Mouse (Mus musculus) hindbrain, embryonic 12.5 days (tissue): ENCODE measurements around the gene Tex12. TPM values are rescaled to one million over a fixed set of nuclear protein-coding genes. Genes with fewer than 3 reads are reported as not detected.

ENCODE experiments used
- ATAC-seq: fragments of 200-750 bp; cut with Nextera tagmentation; 2 replicates; pipeline ENCODE4 v1.8.0; 2017; ENCODE audit warnings: moderate TSS enrichment; ENCODE audit not compliant: low FRiP score
- H3K27ac ChIP-seq: fragments of 300-500 bp; sonication (generic); 2 replicates; pipeline ENCODE4 v1.5.1; 2016; ENCODE audit warnings: mild to moderate bottlenecking
- H3K27me3 ChIP-seq: fragments of 300-500 bp; sonication (generic); 2 replicates; pipeline ENCODE4 v1.6.1; 2016; ENCODE audit warnings: mild to moderate bottlenecking
- H3K36me3 ChIP-seq: fragments of 300-500 bp; sonication (generic); 2 replicates; pipeline ENCODE4 v1.6.1; 2016; ENCODE audit warnings: mild to moderate bottlenecking
- H3K4me1 ChIP-seq: fragments of 300-500 bp; sonication (generic); 2 replicates; pipeline ENCODE4 v1.6.1; 2016
- H3K4me2 ChIP-seq: fragments of 300-500 bp; sonication (generic); replicated peaks from 2 replicates; pipeline ENCODE4 v1.6.1; 2016; ENCODE audit warnings: mild to moderate bottlenecking
- H3K4me3 ChIP-seq: fragments of 300-500 bp; sonication (generic); 2 replicates; pipeline ENCODE4 v1.5.1; 2016; ENCODE audit warnings: mild to moderate bottlenecking
- H3K9ac ChIP-seq: fragments of 300-500 bp; sonication (generic); 2 replicates; pipeline ENCODE4 v1.6.1; 2016; ENCODE audit warnings: mild to moderate bottlenecking, moderate library complexity
- H3K9me3 ChIP-seq: fragments of 300-500 bp; sonication (generic); replicated peaks from 2 replicates; pipeline ENCODE4 v1.6.1; 2016; ENCODE audit warnings: mild to moderate bottlenecking
- WGBS: fragments of 180-500 bp; shearing (Covaris S2); methylation state at CpG from one replicate; pipeline ENCODE4 v1.1.7; 2016; 5-methylcytosine and 5-hydroxymethylcytosine counted together
- polyA plus RNA-seq: library from polyadenylated mRNA; unstranded; fragments of >200 nt; fragmentation: Nextera tagmentation; extraction: Ambion mirVana; gene quantifications from 2 replicates; pipeline ENCODE4 v1.2.1, GENCODE M21; 2016

Gene Tex12
- 0.55 TPM in 1 of 2 replicates, not detected in the other for polyA plus RNA-seq

DNA sequence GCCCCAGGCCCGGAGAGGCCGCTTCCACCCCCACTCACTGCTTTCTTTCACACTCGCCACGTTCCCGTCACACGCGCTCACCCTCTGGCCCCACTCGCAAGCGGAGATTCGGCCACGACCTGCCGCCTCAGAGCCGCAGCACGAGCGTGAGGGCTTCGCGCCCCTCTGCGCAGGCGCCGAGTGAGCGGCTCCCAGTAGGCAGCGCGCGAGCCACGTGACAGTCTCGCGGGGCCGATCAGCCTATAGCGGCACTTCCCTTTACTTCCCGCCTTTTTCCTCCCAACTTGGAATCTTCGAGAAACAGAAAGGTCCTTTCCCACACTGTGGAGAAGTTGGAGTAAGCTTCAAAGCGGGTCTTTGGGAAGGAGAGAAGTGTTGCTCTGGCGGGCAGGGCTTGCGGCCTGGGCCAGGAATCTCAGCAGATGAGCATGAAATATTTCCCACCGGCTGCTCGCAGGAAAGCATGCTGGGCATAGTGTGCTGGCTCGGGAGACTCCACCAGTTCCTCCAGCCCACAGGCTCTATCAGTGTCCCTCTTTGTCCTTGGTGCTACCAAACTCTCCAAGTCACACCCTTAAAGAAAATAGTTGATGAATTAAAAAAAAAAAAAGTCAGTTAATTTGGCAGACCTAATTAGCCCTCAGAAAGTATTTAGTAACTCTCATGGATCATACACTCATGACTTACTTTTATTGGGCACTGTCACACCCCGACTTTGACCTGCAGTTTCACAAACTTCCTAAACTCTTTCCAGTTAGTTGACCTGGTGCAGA, at the start of gene Tex12:
Gene Tex12 (minus strand): TSS at position 181 of the 773 bp plus-strand sequence.
- no peak within 1 kb of the TSS for H3K9ac ChIP-seq
- no peak for ATAC-seq
- no peak within 1 kb of the TSS for H3K4me2 ChIP-seq
- H3K27ac ChIP-seq = no peak within 1 kb of the TSS
- no peaks in the 10 kb centered on the region for H3K4me1 ChIP-seq
- H3K9me3 ChIP-seq = peaks cover 4% of the 10 kb centered on the region; the same call in 1 of the 2 replicates
- no peak within 1 kb of the TSS for H3K4me3 ChIP-seq
- WGBS = 88% methylated on average over 38 of the region's 38 CpGs
- no peaks in the 10 kb centered on the region for H3K27me3 ChIP-seq
- H3K36me3 ChIP-seq = no peaks in the 10 kb centered on the region

DNA sequence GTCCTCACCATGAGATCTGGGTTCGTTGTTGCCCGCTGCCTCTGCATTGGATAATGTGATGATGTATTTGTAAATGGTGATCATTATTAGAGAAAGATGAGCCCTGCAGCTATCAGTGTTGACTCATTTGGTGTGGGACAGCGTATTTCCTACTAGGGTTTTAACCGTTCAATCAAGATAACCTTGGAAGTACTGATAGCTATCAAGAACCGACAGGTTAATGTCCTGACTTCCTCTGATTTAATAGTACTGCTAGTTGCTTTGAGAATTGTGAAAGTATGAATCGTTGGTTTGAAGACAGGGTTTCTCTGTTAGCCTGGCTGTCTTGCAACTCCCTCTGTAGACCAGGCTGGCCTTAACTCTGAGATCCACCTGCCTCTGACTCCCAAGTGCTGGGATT, 43.2 kb upstream of the Tex12 start:
- peak overlapping the region; percentile 89 for H3K27ac ChIP-seq
- ATAC-seq = no peak
- no peaks in the 10 kb centered on the region for H3K27me3 ChIP-seq
- H3K4me1 ChIP-seq = peaks cover 25% of the 10 kb centered on the region
- H3K4me2 ChIP-seq = peak overlapping the region; percentile 91
- H3K4me3 ChIP-seq = peak overlapping the region; percentile 85
- no peaks in the 10 kb centered on the region for H3K9me3 ChIP-seq
- H3K9ac ChIP-seq = peak overlapping the region; percentile 90
- H3K36me3 ChIP-seq = peaks cover 32% of the 10 kb centered on the region
- WGBS = 5% methylated on average over 6 of the region's 6 CpGs

DNA sequence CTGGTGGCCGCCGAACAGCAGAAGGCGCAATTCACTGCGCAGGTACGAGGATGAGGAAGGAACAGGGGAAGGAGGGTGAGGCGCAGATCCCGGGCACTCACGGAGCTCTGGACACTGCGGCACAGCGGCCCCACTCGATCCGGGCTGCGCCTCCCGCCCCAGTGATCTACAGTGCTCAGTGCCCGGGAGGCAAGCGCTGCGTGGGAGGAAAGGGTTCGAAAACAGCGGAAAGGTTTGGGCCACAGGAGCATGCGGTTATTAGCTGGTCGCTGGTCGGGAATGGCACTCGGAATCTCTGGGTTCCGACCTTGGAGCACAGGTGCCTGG, 42.8 kb upstream of the Tex12 start:
- Histone ChIP-seq H3K9me3 (no peaks in the 10 kb centered on the region), H3K9ac (peak overlapping the region; percentile 90), H3K27me3 (no peaks in the 10 kb centered on the region), H3K36me3 (peaks cover 34% of the 10 kb centered on the region), H3K4me1 (peaks cover 25% of the 10 kb centered on the region), H3K4me3 (peak overlapping the region; percentile 85), H3K27ac (peak overlapping the region; percentile 89), H3K4me2 (peak overlapping the region; percentile 91)
- WGBS = under 1% methylated on average over 24 of the region's 24 CpGs
- ATAC-seq = peak; percentile 93

DNA sequence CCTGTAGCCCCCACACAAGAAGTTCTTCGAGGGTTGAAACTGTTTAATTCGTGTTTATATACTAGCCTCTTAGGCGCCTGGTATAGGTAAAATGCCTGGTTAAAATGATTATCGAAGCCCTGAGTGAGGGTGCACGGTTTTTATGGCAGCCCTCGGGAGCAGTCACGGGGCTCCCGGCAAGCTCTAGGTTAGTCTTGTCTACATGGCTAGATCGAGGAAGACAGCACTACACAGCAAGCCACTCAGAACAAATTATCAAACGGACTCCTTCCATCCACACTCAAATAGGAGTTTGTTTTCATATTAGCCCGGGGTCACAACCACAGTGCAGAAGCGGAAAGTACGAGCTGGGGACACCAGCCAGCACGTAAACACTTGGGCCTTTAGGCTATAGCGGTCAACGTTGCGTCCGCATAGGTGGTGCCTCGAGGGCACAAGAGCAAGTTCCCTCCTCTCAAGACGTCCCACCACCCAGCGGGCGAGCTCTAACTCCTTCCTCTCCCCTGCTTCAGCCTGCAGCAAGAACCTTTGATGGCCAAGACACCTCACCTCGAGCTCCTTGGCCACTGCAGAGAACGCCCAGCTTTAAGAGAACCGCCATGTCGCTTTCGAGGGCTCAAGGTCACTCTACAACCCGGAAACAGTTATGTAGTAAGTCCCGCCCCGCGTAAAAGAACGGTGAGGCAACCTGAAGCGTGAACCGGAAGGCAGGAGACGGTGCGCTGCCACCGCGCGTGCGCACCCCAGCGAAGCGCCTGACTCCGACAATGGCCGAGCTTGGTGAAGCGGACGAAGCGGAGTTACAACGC, 42.3 kb upstream of the Tex12 start, which contains the start of the genes Sdhd and Timm8b:
Gene Sdhd (minus strand): TSS at position 624 of the 809 bp plus-strand sequence.
Gene Timm8b (plus strand): TSS at position 722 of the 809 bp plus-strand sequence.
- Histone ChIP-seq H3K4me1 (peaks cover 25% of the 10 kb centered on the region), H3K27me3 (no peaks in the 10 kb centered on the region), H3K9ac (peak within 1 kb of the TSS; percentile 90), H3K4me2 (peak within 1 kb of the TSS; percentile 91), H3K9me3 (no peaks in the 10 kb centered on the region), H3K4me3 (peak within 1 kb of the TSS; percentile 85), H3K36me3 (peaks cover 35% of the 10 kb centered on the region), H3K27ac (peak within 1 kb of the TSS; percentile 89)
- WGBS = 1% methylated on average over 48 of the region's 48 CpGs
- ATAC-seq = peak; percentile 98

DNA sequence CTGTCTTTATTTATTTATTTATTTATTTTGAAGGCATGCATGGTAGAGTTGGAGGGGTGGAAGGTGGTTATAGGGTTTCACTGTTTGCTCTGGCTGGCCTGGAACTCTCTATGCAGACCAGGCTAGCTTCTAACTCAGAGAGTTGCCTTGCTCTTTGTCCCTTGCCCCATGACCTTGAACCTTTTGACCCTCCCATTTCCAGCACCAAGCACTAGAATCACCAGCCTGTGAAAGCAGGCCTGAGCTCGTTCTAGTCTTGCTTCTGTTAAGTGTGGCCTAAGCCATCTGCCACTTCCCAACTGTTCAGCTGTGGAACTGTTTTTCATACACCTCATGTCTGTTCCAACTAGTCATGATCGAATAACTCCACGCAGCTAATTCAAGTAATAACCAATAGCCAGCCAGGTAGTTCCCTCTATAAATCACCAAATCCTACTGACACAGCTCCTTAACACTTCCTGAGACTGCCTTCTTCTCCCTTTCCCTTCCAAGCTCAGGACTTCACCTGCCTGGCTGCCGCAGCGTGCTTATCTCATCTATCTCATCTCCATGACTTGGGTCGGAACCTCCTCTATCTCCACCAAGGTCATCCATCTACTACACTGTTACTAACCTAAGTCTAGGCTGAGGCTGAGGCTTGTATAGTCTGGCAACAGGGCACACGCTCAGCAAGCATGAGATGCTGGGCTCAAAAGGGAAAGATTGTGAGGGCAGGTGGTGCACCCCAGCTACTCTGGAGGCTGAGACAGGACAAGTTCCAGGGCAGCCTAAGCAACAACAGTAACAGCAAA, 41.1 kb upstream of the Tex12 start:
- Histone ChIP-seq H3K9me3 (no peaks in the 10 kb centered on the region), H3K9ac (0 out of 2 replicates have a peak overlapping the region, but pooled peaks have one; percentile 13), H3K27ac (no peak overlapping the region), H3K4me1 (peaks cover 25% of the 10 kb centered on the region), H3K36me3 (peaks cover 40% of the 10 kb centered on the region), H3K4me3 (peak overlapping the region; percentile 85), H3K4me2 (peak overlapping the region; percentile 91), H3K27me3 (no peaks in the 10 kb centered on the region)
- WGBS = 91% methylated on average over 7 of the region's 7 CpGs
- no peak for ATAC-seq

DNA sequence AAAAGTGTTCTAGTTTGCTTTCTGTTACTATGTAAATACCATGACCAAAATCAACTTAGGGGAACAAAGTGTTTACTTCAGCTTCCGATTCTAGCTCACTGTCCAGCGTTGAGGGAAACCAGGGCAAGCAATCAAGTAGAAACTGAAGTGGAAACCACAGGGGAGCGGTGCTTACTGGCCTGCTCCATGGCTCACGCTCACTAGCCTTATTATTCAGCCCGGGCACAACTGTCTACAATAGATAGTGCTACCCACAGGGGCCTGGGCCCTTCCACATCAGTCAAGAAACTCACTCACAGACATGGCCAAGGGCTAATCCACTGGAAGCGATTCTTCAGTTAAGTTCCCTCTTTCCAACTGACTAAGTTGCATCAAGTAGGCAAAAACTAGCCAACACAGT, 40.4 kb upstream of the Tex12 start:
- Histone ChIP-seq H3K27me3 (no peaks in the 10 kb centered on the region), H3K9ac (no peak overlapping the region), H3K4me2 (no peak overlapping the region), H3K4me3 (no peak overlapping the region), H3K4me1 (peaks cover 25% of the 10 kb centered on the region), H3K36me3 (peaks cover 43% of the 10 kb centered on the region), H3K27ac (no peak overlapping the region), H3K9me3 (no peaks in the 10 kb centered on the region)
- WGBS = 92% methylated on average over 6 of the region's 6 CpGs
- ATAC-seq = no peak

DNA sequence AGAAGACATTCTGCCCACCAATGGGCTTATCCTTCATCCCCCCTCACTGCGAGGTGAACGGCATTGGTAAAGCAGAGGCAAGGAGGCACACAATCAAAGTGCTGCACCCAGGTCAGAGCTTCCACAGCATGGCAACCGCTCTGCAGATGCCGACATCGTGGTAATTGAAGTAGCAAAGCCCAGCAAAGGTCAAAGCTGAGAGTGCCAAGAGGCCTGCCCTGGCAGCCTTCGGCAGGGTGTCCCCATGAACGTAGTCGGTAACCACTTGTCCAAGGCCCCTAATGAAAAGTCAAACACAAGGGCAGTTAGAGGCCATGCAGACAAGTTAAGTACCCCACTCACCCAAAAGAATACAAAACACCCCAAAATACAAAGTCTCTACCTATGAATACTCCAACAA, 35.8 kb upstream of the Tex12 start:
- H3K9ac ChIP-seq = no peak overlapping the region
- peaks cover 5% of the 10 kb centered on the region for H3K4me1 ChIP-seq
- H3K4me3 ChIP-seq = no peak overlapping the region
- no peaks in the 10 kb centered on the region for H3K9me3 ChIP-seq
- H3K27me3 ChIP-seq = no peaks in the 10 kb centered on the region
- H3K4me2 ChIP-seq = no peak overlapping the region
- 95% methylated on average over 8 of the region's 8 CpGs for WGBS
- H3K36me3 ChIP-seq = peaks cover 56% of the 10 kb centered on the region
- no peak overlapping the region for H3K27ac ChIP-seq
- no peak for ATAC-seq

DNA sequence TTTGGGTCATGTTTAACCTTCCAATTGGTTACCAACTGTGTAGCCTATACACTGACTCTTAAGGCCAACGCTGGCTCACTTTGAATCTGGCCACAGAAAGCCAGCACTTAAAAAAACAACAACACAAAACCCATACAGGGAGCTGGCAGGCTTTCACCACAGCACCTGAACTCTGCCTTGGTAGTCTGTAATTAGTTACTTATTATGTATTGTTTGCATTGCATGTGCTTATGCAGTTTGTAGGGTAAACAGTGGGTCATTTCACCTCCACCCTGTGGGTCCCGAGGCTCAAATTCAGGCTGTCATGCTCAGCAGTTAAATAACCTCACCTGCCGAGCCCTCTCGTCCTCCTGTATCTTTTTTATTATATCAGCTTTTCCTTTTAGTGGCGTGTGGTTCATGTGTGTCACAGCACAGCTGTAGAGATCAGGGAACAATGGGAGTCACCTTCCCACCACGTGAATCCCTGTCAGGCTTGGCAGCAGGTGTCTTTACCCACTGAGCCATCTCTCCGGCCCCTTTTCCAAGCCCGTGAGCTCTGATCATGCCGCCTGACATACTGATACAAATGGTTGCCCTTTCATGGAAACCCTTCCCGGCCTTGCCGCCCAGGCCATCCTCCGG, 33.8 kb upstream of the Tex12 start:
- no peaks in the 10 kb centered on the region for H3K9me3 ChIP-seq
- WGBS = 79% methylated on average over 12 of the region's 12 CpGs
- H3K36me3 ChIP-seq = peaks cover 49% of the 10 kb centered on the region

DNA sequence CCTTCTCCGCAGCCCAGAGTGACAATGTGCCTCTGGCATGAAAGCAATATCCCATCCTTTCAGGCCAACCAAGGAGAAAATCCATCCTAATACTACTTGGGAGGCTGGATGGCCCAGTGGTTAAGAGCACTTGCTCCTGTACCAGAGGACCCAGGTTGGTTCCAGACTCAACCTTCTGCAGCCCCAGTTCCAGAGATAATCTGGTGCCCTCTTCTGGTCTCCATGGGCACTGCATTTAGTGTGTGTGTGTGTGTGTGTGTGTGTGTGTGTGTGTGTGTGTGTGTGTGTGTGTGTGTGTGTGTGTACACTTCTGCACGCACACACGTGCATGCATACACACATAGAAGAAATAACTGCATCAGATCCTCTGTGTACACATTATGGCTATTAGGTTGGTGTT, 32.4 kb upstream of the Tex12 start:
- WGBS = 75% methylated on average over 3 of the region's 3 CpGs
- Histone ChIP-seq H3K9me3 (no peaks in the 10 kb centered on the region), H3K9ac (no peak overlapping the region), H3K27me3 (no peaks in the 10 kb centered on the region), H3K36me3 (peaks cover 36% of the 10 kb centered on the region), H3K4me3 (no peak overlapping the region), H3K27ac (no peak overlapping the region), H3K4me1 (no peaks in the 10 kb centered on the region), H3K4me2 (no peak overlapping the region)
- ATAC-seq = no peak

More for the DNA sequence above, 33.8 kb upstream of the Tex12 start:
- H3K4me3 ChIP-seq = no peak overlapping the region
- H3K27ac ChIP-seq = no peak overlapping the region
- H3K9ac ChIP-seq = no peak overlapping the region
- H3K4me2 ChIP-seq = no peak overlapping the region
- no peaks in the 10 kb centered on the region for H3K27me3 ChIP-seq
- no peaks in the 10 kb centered on the region for H3K4me1 ChIP-seq
- ATAC-seq = no peak

DNA sequence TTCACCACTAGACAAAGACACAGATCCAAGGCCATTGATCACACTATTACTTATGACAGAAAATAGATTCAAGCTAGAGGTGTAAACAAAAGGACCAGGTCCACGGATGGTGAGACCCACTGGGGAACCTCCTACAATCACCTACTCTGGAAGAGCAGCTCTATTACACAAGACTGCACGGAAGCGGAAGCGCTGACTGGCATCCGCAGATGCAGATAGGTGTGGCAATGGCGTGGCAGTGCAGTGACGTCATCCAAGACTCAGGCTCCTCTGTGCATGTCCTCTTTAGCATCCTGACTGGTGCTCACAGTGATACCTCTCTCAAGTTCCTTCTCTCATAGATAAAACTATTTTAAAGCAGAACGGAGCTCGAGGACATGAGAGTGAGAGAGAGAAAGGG, 31.8 kb upstream of the Tex12 start:
- no peak for ATAC-seq
- no peak overlapping the region for H3K9ac ChIP-seq
- H3K27me3 ChIP-seq = no peaks in the 10 kb centered on the region
- H3K27ac ChIP-seq = no peak overlapping the region
- peaks cover 30% of the 10 kb centered on the region for H3K36me3 ChIP-seq
- no peak overlapping the region for H3K4me2 ChIP-seq
- no peaks in the 10 kb centered on the region for H3K9me3 ChIP-seq
- WGBS = 94% methylated on average over 9 of the region's 9 CpGs
- no peaks in the 10 kb centered on the region for H3K4me1 ChIP-seq
- no peak overlapping the region for H3K4me3 ChIP-seq

DNA sequence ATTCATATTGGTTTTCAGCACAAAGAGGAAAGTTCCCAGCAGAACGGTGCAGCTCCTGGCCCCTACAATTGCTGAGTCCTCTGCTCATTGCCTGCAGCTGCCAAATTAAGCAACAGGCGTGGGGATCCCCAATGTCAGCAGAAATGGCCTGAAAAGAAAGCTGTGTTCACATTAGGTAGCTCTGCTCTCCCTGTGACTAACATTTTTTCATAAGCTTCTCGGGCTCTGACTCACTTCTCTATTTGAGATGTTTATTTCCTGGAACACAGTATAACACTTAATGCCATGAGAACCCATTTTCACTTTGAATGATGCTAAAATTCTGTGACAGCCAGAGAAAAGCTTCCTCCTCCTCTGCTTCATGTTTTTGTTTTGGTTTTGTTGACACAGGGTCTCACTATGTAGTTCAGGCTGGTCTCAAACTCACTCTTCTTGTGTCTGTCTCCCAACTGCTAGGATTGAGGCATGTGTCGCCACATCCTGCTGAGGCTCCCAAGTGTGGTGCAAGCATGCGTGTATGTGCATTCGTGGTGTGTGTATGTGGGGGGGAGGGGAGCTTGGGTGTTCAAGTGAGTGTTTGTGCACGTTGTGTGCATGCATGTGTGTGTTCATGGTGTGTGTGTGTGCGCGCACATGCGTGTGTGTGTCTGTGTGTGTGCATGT, 29.9 kb upstream of the Tex12 start:
- H3K9me3 ChIP-seq = no peaks in the 10 kb centered on the region
- no peak overlapping the region for H3K4me2 ChIP-seq
- no peaks in the 10 kb centered on the region for H3K4me1 ChIP-seq
- H3K9ac ChIP-seq = no peak overlapping the region
- no peak overlapping the region for H3K27ac ChIP-seq
- WGBS = 79% methylated on average over 10 of the region's 10 CpGs
- peaks cover 14% of the 10 kb centered on the region for H3K36me3 ChIP-seq
- H3K4me3 ChIP-seq = no peak overlapping the region
- H3K27me3 ChIP-seq = no peaks in the 10 kb centered on the region
- no peak for ATAC-seq
